32 mouse cellular contexts compared by ENCODE assay signal in the genomic region with DNA sequence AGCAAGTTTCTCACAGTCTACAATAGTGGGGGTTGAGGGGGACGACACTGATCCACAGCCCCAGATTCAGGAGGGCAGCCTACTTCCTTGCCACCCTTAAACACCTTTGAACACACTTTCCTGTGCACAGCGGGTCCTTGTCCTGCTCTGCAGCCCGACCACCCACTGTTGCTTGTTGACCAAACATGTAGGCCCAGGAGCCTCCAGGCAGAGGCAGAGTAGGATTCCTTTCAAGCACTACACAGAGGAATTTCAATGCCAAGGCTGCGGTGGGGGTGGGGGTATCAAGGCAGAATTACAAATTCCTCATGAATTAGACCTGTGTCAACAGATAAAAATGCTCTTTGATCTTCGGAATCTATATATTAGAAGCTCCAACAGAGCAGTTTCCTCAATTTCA. TPM values are rescaled to one million over a fixed set of nuclear protein-coding genes. Genes with fewer than 3 reads are reported as not detected.
DNase-seq lines count a peak whose midpoint lies in the region; ATAC-seq lines count a peak whose summit lies in the region.
"Had no signal": no experiment of that assay in that cellular context is flagged by ENCODE, and none has a peak within 500 bp of the region (broad histone marks: within the 10 kb centered on the region; RNA-seq: fewer than 3 reads in every experiment).

No protein-coding gene starts in this region.

- H3K27ac ChIP-seq in forebrain, embryonic 11.5 days (ENCODE audit: low read depth, low read length), result no peak overlapping the region
- no peak overlapping the region for H3K27ac ChIP-seq in forebrain, embryonic 12.5 days
- H3K27ac ChIP-seq in embryonic facial prominence, embryonic 14.5 days (replicated peaks; ENCODE audit: low read depth, low read length), result no peak overlapping the region
- H3K27ac ChIP-seq: forebrain, embryonic 15.5 days; gastrocnemius, adult 2 months; heart, embryonic 13.5 days; hindbrain, embryonic 10.5 days; hindbrain, embryonic 15.5 days; kidney, embryonic 15.5 days; liver, embryonic 12.5 days; macrophage; midbrain, embryonic 15.5 days had no signal

- ATAC-seq in forebrain, embryonic 11.5 days (replicated peaks; ENCODE audit: low FRiP score), result no peak
- ATAC-seq in forebrain, embryonic 12.5 days (ENCODE audit: low FRiP score), result no peak
- no peak for ATAC-seq in embryonic facial prominence, embryonic 14.5 days (ENCODE audit: low read depth)
- ATAC-seq: activated CD4-positive, CD25-positive, alpha-beta regulatory T cell, adult 4 months; forebrain, embryonic 15.5 days; inflammation-experienced regulatory T-cells, adult 6 months; liver, embryonic 12.5 days; liver, postnatal 0 days; midbrain, embryonic 15.5 days had no signal

- H3K36me3 ChIP-seq in forebrain, embryonic 11.5 days (ENCODE audit: control insufficient read depth, insufficient read depth, low read length), result no peaks in the 10 kb centered on the region
- no peaks in the 10 kb centered on the region; the same call in none of the 2 replicates for H3K36me3 ChIP-seq in forebrain, embryonic 12.5 days (replicated peaks)
- 0 out of 2 replicates have a peak, but pooled peaks cover 5% of the 10 kb centered on the region for H3K36me3 ChIP-seq in embryonic facial prominence, embryonic 14.5 days (ENCODE audit: control insufficient read depth, insufficient read depth, low read length)
- H3K36me3 ChIP-seq: hindbrain, embryonic 15.5 days; kidney, embryonic 15.5 days; midbrain, embryonic 15.5 days had no signal

- no peaks in the 10 kb centered on the region for H3K9me3 ChIP-seq in forebrain, embryonic 11.5 days (ENCODE audit: control insufficient read depth, low read length)
- H3K9me3 ChIP-seq in forebrain, embryonic 12.5 days, result no peaks in the 10 kb centered on the region
- no peaks in the 10 kb centered on the region for H3K9me3 ChIP-seq in embryonic facial prominence, embryonic 14.5 days (ENCODE audit: control insufficient read depth, low read length)
- H3K9me3 ChIP-seq: forebrain, embryonic 15.5 days; heart, embryonic 13.5 days; hindbrain, embryonic 10.5 days; hindbrain, embryonic 15.5 days; kidney, embryonic 15.5 days; liver, embryonic 12.5 days; midbrain, embryonic 15.5 days had no signal

- intact Hi-C loops in heart, postnatal 14 days (cut with DNase I), result no loop called here

- no peaks in the 10 kb centered on the region for H3K27me3 ChIP-seq in forebrain, embryonic 11.5 days (ENCODE audit: control insufficient read depth, insufficient read depth, low read length)
- no peaks in the 10 kb centered on the region for H3K27me3 ChIP-seq in forebrain, embryonic 12.5 days
- no peaks in the 10 kb centered on the region for H3K27me3 ChIP-seq in embryonic facial prominence, embryonic 14.5 days (replicated peaks; ENCODE audit: control insufficient read depth, insufficient read depth, low read length)
- H3K27me3 ChIP-seq: forebrain, embryonic 15.5 days; heart, embryonic 13.5 days; hindbrain, embryonic 15.5 days; kidney, embryonic 15.5 days; liver, embryonic 12.5 days; midbrain, embryonic 15.5 days had no signal

- peak; percentile 53 for DNase-seq in forebrain, embryonic 11.5 days (ENCODE audit: low spot score)
- DNase-seq in adrenal gland, adult 8-10 months, result peak; percentile 33
- peak; percentile 68 for DNase-seq in adrenal gland, postnatal 14 days
- peak; percentile 10 for DNase-seq in embryonic facial prominence, embryonic 14.5 days (ENCODE audit: low spot score)
- DNase-seq in heart, postnatal 14 days, result no peak
- DNase-seq in lung, postnatal 36 days, result no peak
- DNase-seq: B cell, adult 2 months; cerebellum, adult 18-20 months; cerebellum, postnatal 14 days; gastrocnemius, adult 2 months; gastrocnemius, postnatal 36 days; heart, postnatal 10 days; kidney, adult 18-20 months; kidney, postnatal 25 days; liver, postnatal 0 days; right cerebral cortex, postnatal 25 days; thymus, adult 18-20 months; thymus, postnatal 25 days had no signal

- no peak overlapping the region for H3K4me2 ChIP-seq in forebrain, embryonic 11.5 days (ENCODE audit: low read depth, low read length, severe bottlenecking)
- H3K4me2 ChIP-seq in forebrain, embryonic 12.5 days, result no peak overlapping the region
- no peak overlapping the region for H3K4me2 ChIP-seq in embryonic facial prominence, embryonic 14.5 days (ENCODE audit: low read depth, low read length)
- H3K4me2 ChIP-seq: forebrain, embryonic 15.5 days; heart, embryonic 13.5 days; hindbrain, embryonic 15.5 days; kidney, embryonic 15.5 days; liver, embryonic 12.5 days; midbrain, embryonic 15.5 days had no signal

- H3K9ac ChIP-seq in forebrain, embryonic 11.5 days (ENCODE audit: low read length), result no peak overlapping the region
- H3K9ac ChIP-seq in forebrain, embryonic 12.5 days, result no peak overlapping the region
- H3K9ac ChIP-seq in embryonic facial prominence, embryonic 14.5 days (ENCODE audit: low read depth, low read length), result no peak overlapping the region
- H3K9ac ChIP-seq: forebrain, embryonic 15.5 days; heart, embryonic 13.5 days; hindbrain, embryonic 15.5 days; kidney, embryonic 15.5 days; liver, embryonic 12.5 days; liver, postnatal 0 days; midbrain, embryonic 15.5 days had no signal

- 71% methylated on average over 5 of the region's 5 CpGs for WGBS in forebrain, embryonic 11.5 days
- WGBS in forebrain, embryonic 12.5 days, result 62% methylated on average over 5 of the region's 5 CpGs
- 50% methylated on average over 5 of the region's 5 CpGs for WGBS in embryonic facial prominence, embryonic 14.5 days

- H3K4me1 ChIP-seq in forebrain, embryonic 11.5 days (replicated peaks; ENCODE audit: control insufficient read depth, insufficient read depth, low read length), result no peaks in the 10 kb centered on the region
- no peaks in the 10 kb centered on the region for H3K4me1 ChIP-seq in forebrain, embryonic 12.5 days
- no peaks in the 10 kb centered on the region for H3K4me1 ChIP-seq in embryonic facial prominence, embryonic 14.5 days (ENCODE audit: control insufficient read depth, insufficient read depth, low read length)
- H3K4me1 ChIP-seq: forebrain, embryonic 15.5 days; heart, embryonic 13.5 days; hindbrain, embryonic 15.5 days; kidney, embryonic 15.5 days; liver, embryonic 12.5 days; midbrain, embryonic 15.5 days had no signal

- H3K4me3 ChIP-seq in forebrain, embryonic 11.5 days (ENCODE audit: low read depth, low read length), result no peak overlapping the region
- H3K4me3 ChIP-seq in forebrain, embryonic 12.5 days (replicated peaks), result no peak overlapping the region
- H3K4me3 ChIP-seq in embryonic facial prominence, embryonic 14.5 days (ENCODE audit: low read depth, low read length), result no peak overlapping the region
- H3K4me3 ChIP-seq: forebrain, embryonic 15.5 days; gastrocnemius, adult 2 months; heart, embryonic 13.5 days; hindbrain, embryonic 10.5 days; hindbrain, embryonic 15.5 days; kidney, embryonic 15.5 days; liver, embryonic 12.5 days; midbrain, embryonic 15.5 days had no signal

RNA-seq across cellular contexts. Expression of gene Hus1b, which starts 56.3 kb away (rescaled TPM):
- not detected in 2 replicates for polyA plus RNA-seq in forebrain, embryonic 11.5 days (2014; fragmentation: Nextera tagmentation; extraction: Ambion mirVana)
- polyA plus RNA-seq in forebrain, embryonic 12.5 days (2016; fragmentation: Nextera tagmentation; extraction: Ambion mirVana), result 0.17 TPM in 1 of 2 replicates, not detected in the other
- 1 to 10 TPM in 1 of 4 experiments, under 1 TPM in 3; 0.35 to 1.2 (median 0.59) TPM for total RNA-seq in adrenal gland, adult 8-10 months (2022)
- total RNA-seq in adrenal gland, postnatal 14 days (2021), result 0.30 TPM in 2 replicates
- not detected in 2 replicates for polyA plus RNA-seq in embryonic facial prominence, embryonic 14.5 days (2014; fragmentation: Nextera tagmentation; extraction: Ambion mirVana)
- under 1 TPM in 1 of 2 experiments, not detected in 1; 0.20 TPM for total RNA-seq in heart, postnatal 14 days (2021)
- polyA plus RNA-seq: activated CD4-positive, CD25-positive, alpha-beta regulatory T cell, adult 4 months; forebrain, embryonic 15.5 days; heart, embryonic 13.5 days; hindbrain, embryonic 10.5 days; hindbrain, embryonic 15.5 days; kidney, embryonic 15.5 days; liver, postnatal 0 days; lung, embryonic 16.5 days; macrophage; midbrain, embryonic 15.5 days; neural tube, embryonic 11.5 days; stomach, embryonic 16.5 days had no signal

Comparison
In these comparisons a context has a peak if more than half of its experiments do, and no peak if none do; other contexts are left out.
1. DNase-seq: peak in forebrain, embryonic 11.5 days (single experiment), adrenal gland, adult 8-10 months (single experiment), adrenal gland, postnatal 14 days (single experiment) and embryonic facial prominence, embryonic 14.5 days (single experiment); none in heart, postnatal 14 days (0 of 2) and lung, postnatal 36 days (single experiment).